Mouse (Mus musculus): ENCODE measurements at regions not wholly inside any gene's neighbourhood (a gene's known extent, or its start where the extent isn't known, plus 50 kb on each side); places are given as distances from the start of the nearest gene placed in this dataset.

GRCm38 (mm10) chr4:125186246-125186645 is 58.6 kb upstream of the Zc3h12a start:
- H3K36me3 ChIP-seq (ENCODE audit: control insufficient read depth, insufficient read depth, low read length), result no peaks in the 10 kb centered on the region
- WGBS, result 67% methylated on average over 9 of the region's 9 CpGs

GRCm38 (mm10) chr4:125185076-125185475 is 57.4 kb upstream of the Zc3h12a start:
- no peaks in the 10 kb centered on the region for H3K36me3 ChIP-seq (ENCODE audit: control insufficient read depth, insufficient read depth, low read length)
- no peak for DNase-seq (ENCODE audit: low read depth in 1 of 2, low spot score in 2 of 2)
- H3K27me3 ChIP-seq (ENCODE audit: control insufficient read depth, insufficient read depth, low read length), result no peaks in the 10 kb centered on the region
- H3K27ac ChIP-seq (ENCODE audit: insufficient read depth, low read length), result no peak overlapping the region
- no peak for TF ChIP-seq CTCF (IDR thresholded peaks at IDR 0.05; ENCODE audit: extremely low read depth, insufficient read depth, insufficient read length, insufficient replicate concordance)
- no peak for TF ChIP-seq POLR2A (IDR thresholded peaks at IDR 0.05; ENCODE audit: low read depth, low read length)
- no peaks in the 10 kb centered on the region for H3K4me1 ChIP-seq (ENCODE audit: control insufficient read depth, insufficient read depth, insufficient read length)
- WGBS, result 79% methylated on average over 5 of the region's 5 CpGs
- H3K4me3 ChIP-seq (ENCODE audit: extremely low read depth, insufficient read depth, insufficient read length), result no peak overlapping the region

More at GRCm38 (mm10) chr4:125186246-125186645, 58.6 kb upstream of the Zc3h12a start:
- no peak overlapping the region for H3K27ac ChIP-seq (ENCODE audit: insufficient read depth, low read length)
- H3K4me3 ChIP-seq (ENCODE audit: extremely low read depth, insufficient read depth, insufficient read length), result no peak overlapping the region
- TF ChIP-seq CTCF (IDR thresholded peaks at IDR 0.05; ENCODE audit: extremely low read depth, insufficient read depth, insufficient read length, insufficient replicate concordance) (no peak), POLR2A (IDR thresholded peaks at IDR 0.05; ENCODE audit: low read depth, low read length) (no peak)
- no peak for DNase-seq (ENCODE audit: low read depth in 1 of 2, low spot score in 2 of 2)
- H3K4me1 ChIP-seq (ENCODE audit: control insufficient read depth, insufficient read depth, insufficient read length), result no peaks in the 10 kb centered on the region
- no peaks in the 10 kb centered on the region for H3K27me3 ChIP-seq (ENCODE audit: control insufficient read depth, insufficient read depth, low read length)

- Histone ChIP-seq H3K27me3 (ENCODE audit: control insufficient read depth, insufficient read depth, low read length) (no peaks in the 10 kb centered on the region), H3K36me3 (ENCODE audit: control insufficient read depth, insufficient read depth, low read length) (no peaks in the 10 kb centered on the region), H3K27ac (ENCODE audit: insufficient read depth, low read length) (no peak overlapping the region), H3K4me1 (ENCODE audit: control insufficient read depth, insufficient read depth, insufficient read length) (no peaks in the 10 kb centered on the region), H3K4me3 (ENCODE audit: extremely low read depth, insufficient read depth, insufficient read length) (no peak overlapping the region)
- no peak for DNase-seq (ENCODE audit: low read depth in 1 of 2, low spot score in 2 of 2)
- 94% methylated on average over 6 of the region's 6 CpGs for WGBS
- TF ChIP-seq POLR2A (IDR thresholded peaks at IDR 0.05; ENCODE audit: low read depth, low read length) (no peak), CTCF (IDR thresholded peaks at IDR 0.05; ENCODE audit: extremely low read depth, insufficient read depth, insufficient read length, insufficient replicate concordance) (no peak)
Measured at GRCm38 (mm10) chr4:125180947-125181346, 53.3 kb upstream of the Zc3h12a start.

- Histone ChIP-seq H3K36me3 (ENCODE audit: control insufficient read depth, insufficient read depth, low read length) (no peaks in the 10 kb centered on the region), H3K4me1 (ENCODE audit: control insufficient read depth, insufficient read depth, insufficient read length) (no peaks in the 10 kb centered on the region), H3K27me3 (ENCODE audit: control insufficient read depth, insufficient read depth, low read length) (no peaks in the 10 kb centered on the region), H3K27ac (ENCODE audit: insufficient read depth, low read length) (no peak overlapping the region), H3K4me3 (ENCODE audit: extremely low read depth, insufficient read depth, insufficient read length) (no peak overlapping the region)
- no peak for TF ChIP-seq CTCF (IDR thresholded peaks at IDR 0.05; ENCODE audit: extremely low read depth, insufficient read depth, insufficient read length, insufficient replicate concordance)
- no peak for TF ChIP-seq POLR2A (IDR thresholded peaks at IDR 0.05; ENCODE audit: low read depth, low read length)
- no peak for DNase-seq (ENCODE audit: low read depth in 1 of 2, low spot score in 2 of 2)
- 91% methylated on average over 3 of the region's 3 CpGs for WGBS
Measured at GRCm38 (mm10) chr4:125178552-125178951, 50.9 kb upstream of the Zc3h12a start.

- 58% methylated on average over 6 of the region's 6 CpGs for WGBS
- TF ChIP-seq POLR2A (IDR thresholded peaks at IDR 0.05; ENCODE audit: low read depth, low read length) (no peak), CTCF (IDR thresholded peaks at IDR 0.05; ENCODE audit: extremely low read depth, insufficient read depth, insufficient read length, insufficient replicate concordance) (no peak)
Measured at GRCm38 (mm10) chr4:125177666-125178065, 50.0 kb upstream of the Zc3h12a start.

More at GRCm38 (mm10) chr4:125177666-125178065, 50.0 kb upstream of the Zc3h12a start:
- Histone ChIP-seq H3K36me3 (ENCODE audit: control insufficient read depth, insufficient read depth, low read length) (no peaks in the 10 kb centered on the region), H3K27ac (ENCODE audit: insufficient read depth, low read length) (no peak overlapping the region), H3K4me1 (ENCODE audit: control insufficient read depth, insufficient read depth, insufficient read length) (no peaks in the 10 kb centered on the region), H3K27me3 (ENCODE audit: control insufficient read depth, insufficient read depth, low read length) (no peaks in the 10 kb centered on the region), H3K4me3 (ENCODE audit: extremely low read depth, insufficient read depth, insufficient read length) (no peak overlapping the region)
- DNase-seq (ENCODE audit: low read depth in 1 of 2, low spot score in 2 of 2), result no peak

All from spleen, adult 2 months (tissue).